Mouse (Mus musculus) MEL (cell line): ENCODE measurements around the gene Anxa4. TPM values are rescaled to one million over a fixed set of nuclear protein-coding genes. Genes with fewer than 3 reads are reported as not detected.

Experiments used
- DNase-seq: peaks from one replicate; pipeline ENCODE4 v3.0.0; 2011; ENCODE audit warnings: low read depth, low spot score
- H3K27ac ChIP-seq: 2 replicates; pipeline ENCODE4 v1.5.1; 2012; ENCODE audit warnings: low read depth, mild to moderate bottlenecking, control low read depth, low read length, moderate library complexity; ENCODE audit not compliant: control insufficient read depth
- H3K27me3 ChIP-seq, 2 experiments: fragments of 150-350 bp in 1 of 2; sonication (generic) in 1 of 2; 2 replicates each; pipeline ENCODE4 v1.6.1; 2012; ENCODE audit warnings: low read length in 2 of 2, mild to moderate bottlenecking in 2 of 2, improper control_type of control experiment in 1 of 2, moderate library complexity in 1 of 2; ENCODE audit not compliant: insufficient read depth in 2 of 2, control insufficient read depth in 1 of 2
- H3K36me3 ChIP-seq, 2 experiments: 2 replicates each; pipeline ENCODE4 v1.6.1; 2012 to 2014; ENCODE audit warnings: low read length in 2 of 2, improper control_type of control experiment in 1 of 2, inconsistent platforms in 1 of 2, mild to moderate bottlenecking in 1 of 2; ENCODE audit not compliant: insufficient read depth in 2 of 2, control insufficient read depth in 1 of 2
- H3K4me1 ChIP-seq, 2 experiments: fragments of 150-350 bp in 1 of 2; sonication (generic) in 1 of 2; 2 replicates each; pipeline ENCODE4 v1.6.1; 2012; ENCODE audit warnings: low read length in 2 of 2, improper control_type of control experiment in 1 of 2, mild to moderate bottlenecking in 1 of 2; ENCODE audit not compliant: insufficient read depth in 2 of 2, control insufficient read depth in 1 of 2
- H3K4me3 ChIP-seq, 2 experiments: fragments of 150-350 bp in 1 of 2; sonication (generic) in 1 of 2; 2 replicates each; pipeline ENCODE4 v1.5.1; 2012; ENCODE audit warnings: low read depth in 2 of 2, low read length in 2 of 2, mild to moderate bottlenecking in 2 of 2, moderate library complexity in 2 of 2, control low read depth in 1 of 2, improper control_type of control experiment in 1 of 2; ENCODE audit not compliant: control insufficient read depth in 1 of 2, insufficient read depth in 1 of 2
- H3K79me2 ChIP-seq: 2 replicates; pipeline ENCODE4 v1.6.1; 2012; ENCODE audit warnings: mild to moderate bottlenecking, low read length, moderate library complexity; ENCODE audit not compliant: control insufficient read depth, poor library complexity, insufficient read depth
- H3K9ac ChIP-seq: 2 replicates; pipeline ENCODE4 v1.6.1; 2012; ENCODE audit warnings: low read depth, mild to moderate bottlenecking, control low read depth, low read length, moderate library complexity; ENCODE audit not compliant: control insufficient read depth, poor library complexity, severe bottlenecking
- H3K9me3 ChIP-seq: fragments of 150-350 bp; sonication (generic); replicated peaks from 2 replicates; pipeline ENCODE4 v1.6.1; 2012; ENCODE audit warnings: mild to moderate bottlenecking, low read length, improper control_type of control experiment, moderate library complexity; ENCODE audit not compliant: insufficient read depth
- CTCF ChIP-seq, 3 experiments: IDR thresholded peaks in 2 of 3; conservative IDR thresholded peaks in 1 of 3; 2 replicates each; pipeline ENCODE4 v1.5.1; 2011 to 2012; ENCODE audit warnings: low read length in 3 of 3, low read depth in 2 of 3, mild to moderate bottlenecking in 2 of 3, improper control_type of control experiment in 1 of 3, inconsistent platforms in 1 of 3, mixed read lengths in 1 of 3, moderate library complexity in 1 of 3; ENCODE audit not compliant: control insufficient read depth in 1 of 3, insufficient read depth in 1 of 3, poor library complexity in 1 of 3, severe bottlenecking in 1 of 3
- EP300 ChIP-seq, 2 experiments: IDR thresholded peaks; 2 replicates each; pipeline ENCODE4 v1.6.1; 2011; ENCODE audit warnings: improper control_type of control experiment in 2 of 2, low read length in 2 of 2, low read depth in 1 of 2, mild to moderate bottlenecking in 1 of 2
- ETS1 ChIP-seq: IDR thresholded peaks from 2 replicates; pipeline ENCODE4 v1.6.1; 2012; ENCODE audit warnings: low read depth, mild to moderate bottlenecking, inconsistent platforms, low read length, improper control_type of control experiment, moderate library complexity
- GATA1 ChIP-seq: IDR thresholded peaks from 2 replicates; pipeline ENCODE4 v1.6.1; 2011; ENCODE audit warnings: low read depth, low read length, improper control_type of control experiment
- HCFC1 ChIP-seq: IDR thresholded peaks from 2 replicates; pipeline ENCODE4 v1.6.1; 2012; ENCODE audit warnings: low read depth, mild to moderate bottlenecking, inconsistent platforms, low read length, improper control_type of control experiment, moderate library complexity
- MEF2A ChIP-seq: IDR thresholded peaks from 2 replicates; pipeline ENCODE4 v1.6.1; 2014; ENCODE audit warnings: low read depth, mild to moderate bottlenecking, inconsistent platforms, low read length, improper control_type of control experiment; ENCODE audit not compliant: poor library complexity, insufficient replicate concordance, severe bottlenecking; ENCODE audit errors: extremely low read depth
- NRF1 ChIP-seq: IDR thresholded peaks from 2 replicates; pipeline ENCODE4 v1.6.1; 2014; ENCODE audit warnings: low read depth, mild to moderate bottlenecking, inconsistent platforms, low read length, improper control_type of control experiment, moderate library complexity; ENCODE audit not compliant: poor library complexity, insufficient read depth, severe bottlenecking
- POLR2AphosphoS2 ChIP-seq: IDR thresholded peaks from 2 replicates; pipeline ENCODE4 v1.6.1; 2011; ENCODE audit warnings: low read length, improper control_type of control experiment
- RAD21 ChIP-seq: IDR thresholded peaks from 2 replicates; pipeline ENCODE4 v1.6.1; 2011; ENCODE audit warnings: mild to moderate bottlenecking, low read depth, low read length, improper control_type of control experiment
- RCOR1 ChIP-seq: IDR thresholded peaks from 2 replicates; pipeline ENCODE4 v1.6.1; 2012; ENCODE audit warnings: low read depth, mild to moderate bottlenecking, inconsistent platforms, low read length, improper control_type of control experiment
- SMC3 ChIP-seq: IDR thresholded peaks from 2 replicates; pipeline ENCODE4 v1.6.1; 2011; ENCODE audit warnings: low read depth, low read length, improper control_type of control experiment
- TAL1 ChIP-seq: IDR thresholded peaks from 2 replicates; pipeline ENCODE4 v1.6.1; 2012; ENCODE audit warnings: mild to moderate bottlenecking, inconsistent platforms, low read length, moderate library complexity, mixed read lengths
- TCF12 ChIP-seq: IDR thresholded peaks from 2 replicates; pipeline ENCODE4 v1.6.1; 2014; ENCODE audit warnings: low read depth, mild to moderate bottlenecking, inconsistent platforms, low read length, improper control_type of control experiment, moderate library complexity
- ZC3H11A ChIP-seq: IDR thresholded peaks from 2 replicates; pipeline ENCODE4 v1.6.1; 2012; ENCODE audit warnings: low read depth, mild to moderate bottlenecking, inconsistent platforms, low read length, improper control_type of control experiment
- ZKSCAN1 ChIP-seq: IDR thresholded peaks from 2 replicates; pipeline ENCODE4 v1.6.1; 2012; ENCODE audit warnings: low read depth, mild to moderate bottlenecking, inconsistent platforms, low read length, improper control_type of control experiment, moderate library complexity
- polyA plus RNA-seq, 2 experiments: library from polyadenylated mRNA; stranded (reverse) in 1 of 2; unstranded in 1 of 2; fragments of >175 nt in 1 of 2; fragments of >200 nt in 1 of 2; gene quantifications; 2 replicates each; pipeline versions ENCODE4 v1.2.1 to v1.2.4; 2012; ENCODE audit warnings: low replicate concordance in 2 of 2, low read depth in 1 of 2; ENCODE audit not compliant: insufficient read length in 2 of 2, insufficient read depth in 1 of 2, missing spikeins in 1 of 2
- total RNA-seq: library from RNA; depleted of rRNA; stranded (reverse); fragments of 300-350 nt; gene quantifications from 2 replicates; pipeline ENCODE4 v1.2.3, GENCODE M21; 2012

Anxa4 gene
- total and polyA plus RNA-seq, 3 experiments = 31.1 to 176 (median 53.6) TPM

- peak; percentile 78 for DNase-seq
- Histone ChIP-seq H3K27me3 (no peaks in the 10 kb centered on the region), H3K4me1 (peaks cover 0 to 14% of the 10 kb centered on the region in 2 experiments; a peak in 2 of 4 replicates), H3K36me3 (peaks cover 0 to 7% of the 10 kb centered on the region in 2 experiments; a peak in 2 of 4 replicates), H3K9ac (no peak overlapping the region), H3K27ac (no peak overlapping the region)
- no peak for TF ChIP-seq HCFC1
- peak; percentile 71 to 93 (median 81) for TF ChIP-seq CTCF (IDR thresholded peaks at IDR 0.05 in 2 of 3, conservative IDR thresholded peaks at IDR 0.05 in 1 of 3; ENCODE audit: control insufficient read depth in 1 of 3, insufficient read depth in 1 of 3, low read depth in 2 of 3, low read length in 3 of 3, poor library complexity in 1 of 3, severe bottlenecking in 1 of 3)
- TF ChIP-seq RAD21 = peak; percentile 92
- TF ChIP-seq ZKSCAN1 = no peak
- TF ChIP-seq ZC3H11A = peak; percentile 89
- TF ChIP-seq TCF12 = no peak
- TF ChIP-seq SMC3 = peak; percentile 97
- TF ChIP-seq, all 39 proteins: peak for 4
- no peak overlapping the region for H3K4me3 ChIP-seq
- H3K79me2 ChIP-seq = no peaks in the 10 kb centered on the region
- H3K9me3 ChIP-seq = no peaks in the 10 kb centered on the region
Measured at GRCm38 (mm10) chr6:86747171-86747570, 46.2 kb downstream of the Anxa4 start.

GRCm38 (mm10) chr6:86740652-86741051 is 52.7 kb downstream of the Anxa4 start:
- peaks cover 0 to 8% of the 10 kb centered on the region in 2 experiments; a peak in 3 of 4 replicates for H3K36me3 ChIP-seq
- no peak overlapping the region for H3K4me3 ChIP-seq
- no peaks in the 10 kb centered on the region for H3K9me3 ChIP-seq
- H3K79me2 ChIP-seq = no peaks in the 10 kb centered on the region
- no peak overlapping the region for H3K27ac ChIP-seq
- H3K27me3 ChIP-seq = no peaks in the 10 kb centered on the region
- TF ChIP-seq EP300 (IDR thresholded peaks at IDR 0.05; ENCODE audit: low read depth in 1 of 2, low read length in 2 of 2) (no peak), CTCF (IDR thresholded peaks at IDR 0.05 in 2 of 3, conservative IDR thresholded peaks at IDR 0.05 in 1 of 3; ENCODE audit: control insufficient read depth in 1 of 3, insufficient read depth in 1 of 3, low read depth in 2 of 3, low read length in 3 of 3, poor library complexity in 1 of 3, severe bottlenecking in 1 of 3) (peak; percentile 35 to 47 (median 37); a peak in 5 of 6 replicates), SMC3 (peak; percentile 36; the same call in 1 of the 2 replicates), ZKSCAN1 (no peak)
- H3K9ac ChIP-seq = no peak overlapping the region
- H3K4me1 ChIP-seq = peaks cover 0 to 9% of the 10 kb centered on the region in 2 experiments; a peak in 2 of 4 replicates
- DNase-seq = peak; percentile 53

- peaks cover 0 to 16% of the 10 kb centered on the region in 2 experiments; a peak in 3 of 4 replicates for H3K36me3 ChIP-seq
- TF ChIP-seq MEF2A = 0 out of 2 replicates have a peak, but pooled peaks have one; percentile 45
- TF ChIP-seq TAL1 = no peak
- TF ChIP-seq ETS1 = 0 out of 2 replicates have a peak, but pooled peaks have one; percentile 29
- TF ChIP-seq POLR2AphosphoS2 = no peak
- peak; percentile 18 to 60; a peak in 2 of 4 replicates for TF ChIP-seq EP300 (IDR thresholded peaks at IDR 0.05; ENCODE audit: low read depth in 1 of 2, low read length in 2 of 2)
- TF ChIP-seq NRF1 = no peak
- peak; percentile 25; the same call in 1 of the 2 replicates for TF ChIP-seq GATA1
- TF ChIP-seq RCOR1 = peak; percentile 54; the same call in 1 of the 2 replicates
- no peaks in the 10 kb centered on the region for H3K9me3 ChIP-seq
- peak; percentile 15 for DNase-seq
- no peak overlapping the region for H3K4me3 ChIP-seq
- H3K9ac ChIP-seq = no peak overlapping the region
- H3K4me1 ChIP-seq = peaks cover 0 to 13% of the 10 kb centered on the region in 2 experiments; a peak in 3 of 4 replicates
- H3K79me2 ChIP-seq = peaks cover 10% of the 10 kb centered on the region
- H3K27me3 ChIP-seq = no peaks in the 10 kb centered on the region
- H3K27ac ChIP-seq = peak overlapping the region; percentile 27; the same call in 1 of the 2 replicates
Measured at GRCm38 (mm10) chr6:86736830-86737229, 56.6 kb downstream of the Anxa4 start.
